Mouse (Mus musculus): ENCODE data around the gene 3110082I17Rik. TPM values are rescaled to one million over a fixed set of nuclear protein-coding genes. Genes with fewer than 3 reads are reported as not detected.

The 3110082I17Rik gene
- 5.2 TPM for total RNA-seq (2023)

GRCm38 (mm10) chr5:139460384-139461067 is at the start of gene 3110082I17Rik:
TSS of gene 3110082I17Rik (minus strand) at chr5:139460527.

GRCm38 (mm10) chr5:139484185-139484814 is 24.0 kb upstream of the 3110082I17Rik start, which contains the start of gene Zfand2a:
TSS of gene Zfand2a (minus strand) at chr5:139484549.

GRCm38 (mm10) chr5:139423026-139423865 is 37.1 kb downstream of the 3110082I17Rik start, which contains the start of gene Gper1:
TSS of gene Gper1 (plus strand) at chr5:139423151.

GRCm38 (mm10) chr5:139404801-139405401 is 55.4 kb downstream of the 3110082I17Rik start, which contains the start of gene C130050O18Rik:
TSS of gene C130050O18Rik (plus strand) at chr5:139405280.

GRCm38 (mm10) chr5:139377468-139378270 is 82.7 kb downstream of the 3110082I17Rik start, which contains the start of gene Gpr146:
TSS of gene Gpr146 (plus strand) at chr5:139377697.

GRCm38 (mm10) chr5:139352317-139352716 is 108.0 kb downstream of the 3110082I17Rik start, which contains the start of gene Cyp2w1:
TSS of gene Cyp2w1 (plus strand) at chr5:139352617.

GRCm38 (mm10) chr5:139351134-139351533 is 109.2 kb downstream of the 3110082I17Rik start, which contains the start of gene Cox19:
TSS of gene Cox19 (minus strand) at chr5:139351418.

GRCm38 (mm10) chr5:139325395-139325966 is 134.8 kb downstream of the 3110082I17Rik start, which contains the start of gene Adap1:
TSS of gene Adap1 (minus strand) at chr5:139325622.

Other genes with a start within 250 kb of the 3110082I17Rik start
- 36.8 TPM for gene Get4, start 208.2 kb downstream of the 3110082I17Rik start, total RNA-seq (2023)
- gene Adap1, start 134.9 kb downstream of the 3110082I17Rik start, total RNA-seq (2023), result 2.6 TPM
- gene Cox19, start 109.1 kb downstream of the 3110082I17Rik start, total RNA-seq (2023), result 17.8 TPM
- not detected for gene Cyp2w1, start 107.9 kb downstream of the 3110082I17Rik start, total RNA-seq (2023)
- 28.8 TPM for gene Gpr146, start 82.8 kb downstream of the 3110082I17Rik start, total RNA-seq (2023)
- not detected for gene C130050O18Rik, start 55.2 kb downstream of the 3110082I17Rik start, total RNA-seq (2023)
- gene Gper1, start 37.4 kb downstream of the 3110082I17Rik start, total RNA-seq (2023), result not detected
- 74.3 TPM for gene Zfand2a, start 24.0 kb upstream of the 3110082I17Rik start, total RNA-seq (2023)
- not detected for gene Uncx, start 83.0 kb upstream of the 3110082I17Rik start, total RNA-seq (2023)